Mouse (Mus musculus): Measurements from ENCODE around the gene Gm28374.

Gene Gm28374

DNA sequence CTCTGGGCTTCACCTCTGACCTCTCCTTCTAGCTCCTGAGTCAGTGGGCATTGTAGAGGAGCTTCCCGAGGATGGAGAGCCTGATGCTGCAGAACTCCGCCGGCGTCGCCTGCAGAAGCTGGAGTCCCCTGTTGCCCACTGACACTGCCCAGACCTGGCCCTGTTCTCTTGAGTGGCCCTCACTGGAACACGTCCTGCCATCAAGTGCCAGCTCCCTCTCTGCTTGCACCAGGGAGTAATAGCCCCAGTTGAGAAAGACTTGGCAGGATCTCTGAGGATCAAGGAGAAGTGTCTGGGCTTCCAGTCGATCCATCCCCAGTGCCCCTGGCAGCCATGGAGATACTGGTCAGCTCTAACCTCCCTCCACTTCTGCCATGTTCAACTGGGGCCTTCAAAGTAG lies 29.5 kb downstream of the Gm28374 start:
- DNase-seq = no peak

DNA sequence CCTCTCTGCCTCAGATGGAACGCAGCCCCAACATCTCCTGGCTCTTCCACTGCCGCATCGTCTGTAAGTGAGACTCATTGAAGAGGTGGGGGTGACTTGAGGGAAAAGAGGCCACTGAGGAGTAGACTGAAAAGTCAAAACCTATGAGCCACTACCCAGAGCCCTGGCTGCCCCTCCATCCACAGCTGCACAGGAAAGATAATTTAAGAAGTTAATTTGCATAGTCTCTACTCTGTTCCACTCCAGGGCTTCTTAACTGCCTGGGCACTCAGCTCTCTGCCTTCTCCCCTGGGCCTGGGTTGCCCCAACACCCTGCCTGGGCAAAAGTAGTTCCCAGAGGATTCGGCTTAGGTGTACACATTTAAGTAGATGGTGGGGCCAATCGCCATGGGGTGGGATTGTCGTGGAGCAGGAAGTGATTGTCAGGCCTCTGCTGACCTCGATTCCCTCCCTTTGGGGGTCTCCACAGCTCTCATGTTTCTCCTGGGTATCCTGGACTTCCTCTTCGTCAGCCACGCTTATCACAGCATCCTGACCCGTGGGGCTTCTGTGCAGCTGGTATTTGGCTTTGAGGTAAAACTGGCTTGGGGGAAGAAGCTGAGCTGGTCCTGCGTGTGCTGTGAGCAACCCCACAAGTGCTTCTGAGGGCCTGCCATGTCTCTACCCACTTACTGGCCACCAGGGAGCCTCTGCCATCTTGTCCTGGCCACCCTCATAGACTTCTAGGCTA lies 33.2 kb downstream of the Gm28374 start:
- DNase-seq = no peak

- DNase-seq = no peak
These were observed 34.2 kb downstream of the Gm28374 start for GRCm38 (mm10) chr19:6047899-6048166.

DNA sequence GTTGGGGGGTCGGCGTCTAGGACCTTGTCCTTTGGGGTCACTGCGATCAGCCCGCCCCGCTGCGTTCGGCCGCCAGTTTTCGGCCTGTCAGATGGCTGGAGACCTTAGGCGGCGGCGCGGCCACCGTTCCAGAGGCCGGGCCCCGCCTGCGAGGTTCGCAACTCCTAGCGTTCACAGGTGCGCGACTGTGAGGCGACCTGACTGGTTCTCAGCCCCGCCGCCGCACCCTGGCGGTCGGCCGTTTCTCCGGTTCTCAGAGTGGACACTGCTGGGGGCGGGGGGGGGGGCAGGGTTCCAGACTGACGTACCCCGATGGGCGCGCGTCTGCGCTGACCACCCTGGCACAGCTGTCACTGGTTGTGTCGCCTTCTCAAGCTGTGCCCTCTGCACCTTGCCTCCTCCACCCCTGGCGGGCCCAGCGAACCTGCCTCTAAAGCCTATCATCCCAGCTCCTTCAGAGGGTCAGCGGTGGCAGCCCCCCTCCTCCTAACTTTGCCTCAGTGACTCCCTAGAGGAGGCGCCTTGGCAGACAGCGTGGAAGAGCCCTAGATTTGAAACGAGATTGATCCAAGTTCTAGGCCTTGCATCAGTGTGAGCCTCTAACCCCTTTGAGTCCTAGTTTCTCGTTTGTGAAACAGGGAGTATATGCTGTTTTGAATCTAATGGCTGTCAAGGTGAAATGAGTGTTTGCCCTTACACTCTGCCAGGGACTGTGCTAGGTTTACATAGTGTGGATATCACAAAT lies 34.7 kb downstream of the Gm28374 start:
- no peak for DNase-seq

GRCm38 (mm10) chr19:6046294-6047153 lies 35.5 kb downstream of the Gm28374 start, which contains the start of gene Syvn1:
Gene Syvn1 (plus strand): TSS chr19:6046576.
- peak; percentile 95 for DNase-seq

GRCm38 (mm10) chr19:6045366-6046293 lies 36.4 kb downstream of the Gm28374 start:
- no peak for DNase-seq

DNA sequence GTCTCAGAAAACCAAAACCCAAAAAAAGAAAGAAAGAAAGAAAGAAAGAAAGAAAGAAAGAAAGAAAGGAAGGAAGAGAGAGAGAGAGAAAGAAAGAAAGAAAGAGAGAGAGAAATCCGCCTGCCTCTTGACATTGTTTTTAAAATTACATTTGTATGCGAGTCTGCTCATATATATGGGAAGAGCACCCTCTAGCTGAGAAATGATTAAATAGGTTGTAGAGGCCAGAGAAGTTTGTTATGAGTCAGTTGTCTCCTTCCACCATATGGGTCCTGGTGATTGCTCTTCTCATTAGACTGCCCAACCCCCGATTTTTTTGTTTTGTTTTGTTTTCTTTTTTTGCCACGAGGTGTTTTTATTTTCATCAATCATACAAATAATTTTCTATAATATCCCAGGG lies 38.0 kb downstream of the Gm28374 start:
- peak; percentile 39 for DNase-seq

DNA sequence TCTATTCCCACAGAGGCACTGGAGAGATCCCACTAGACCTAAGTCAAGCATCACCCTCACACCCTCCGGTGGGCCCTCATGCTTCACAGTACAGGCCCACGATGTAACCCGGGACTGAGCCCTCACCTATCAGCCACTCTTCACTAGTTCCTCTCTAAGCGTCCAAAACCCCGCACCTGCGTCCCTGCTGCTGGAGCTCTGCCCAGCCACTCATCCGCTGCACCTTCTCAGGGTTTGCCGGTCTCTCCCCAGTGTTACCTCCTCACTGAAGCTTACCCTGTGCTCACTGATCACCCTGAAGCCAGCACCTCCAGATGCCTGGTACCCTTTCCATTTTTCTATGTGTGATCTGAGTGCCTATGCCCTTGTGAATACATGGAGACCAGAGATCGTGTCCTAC lies 39.8 kb downstream of the Gm28374 start:
- DNase-seq = no peak

DNA sequence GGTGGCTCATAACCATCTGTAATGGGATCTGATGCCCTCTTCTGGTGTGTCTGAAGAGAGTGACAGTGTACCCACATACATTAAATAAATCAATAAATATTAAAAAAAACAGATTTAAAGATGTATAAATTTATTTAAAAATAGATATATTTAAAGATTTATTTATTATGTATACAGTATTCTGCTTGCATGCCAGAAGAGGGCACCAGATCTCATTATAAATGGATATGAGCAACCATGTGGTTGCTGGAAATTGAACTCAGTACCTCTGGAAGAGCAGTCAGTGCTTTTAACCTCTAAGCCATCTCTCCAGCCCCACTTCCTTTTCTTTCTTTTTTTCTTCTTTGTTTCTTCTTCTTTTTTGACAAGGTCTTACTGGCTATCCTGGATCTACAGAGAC lies 42.1 kb downstream of the Gm28374 start:
- DNase-seq = no peak

- DNase-seq = no peak
These were observed 43.7 kb downstream of the Gm28374 start for GRCm38 (mm10) chr19:6038326-6038725.

DNA sequence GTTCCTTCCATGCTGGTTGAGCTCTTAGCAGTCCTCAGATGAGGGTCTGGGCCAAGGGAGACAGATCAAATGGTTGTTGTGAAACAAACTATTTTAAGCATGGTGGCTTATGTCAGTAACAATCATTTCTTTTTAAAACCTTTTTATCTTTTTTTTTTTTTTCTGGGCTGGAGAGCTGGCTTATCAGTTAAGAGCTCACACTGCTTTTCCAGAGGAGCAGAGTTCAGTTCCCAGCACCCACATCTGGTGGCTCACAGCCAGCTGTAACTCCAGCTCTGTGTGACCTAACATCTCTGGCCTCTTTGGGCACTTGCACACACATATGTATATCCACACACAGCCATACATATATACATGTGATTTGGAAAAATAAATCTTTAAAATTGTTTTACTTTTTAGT lies 44.4 kb downstream of the Gm28374 start:
- no peak for DNase-seq

DNA sequence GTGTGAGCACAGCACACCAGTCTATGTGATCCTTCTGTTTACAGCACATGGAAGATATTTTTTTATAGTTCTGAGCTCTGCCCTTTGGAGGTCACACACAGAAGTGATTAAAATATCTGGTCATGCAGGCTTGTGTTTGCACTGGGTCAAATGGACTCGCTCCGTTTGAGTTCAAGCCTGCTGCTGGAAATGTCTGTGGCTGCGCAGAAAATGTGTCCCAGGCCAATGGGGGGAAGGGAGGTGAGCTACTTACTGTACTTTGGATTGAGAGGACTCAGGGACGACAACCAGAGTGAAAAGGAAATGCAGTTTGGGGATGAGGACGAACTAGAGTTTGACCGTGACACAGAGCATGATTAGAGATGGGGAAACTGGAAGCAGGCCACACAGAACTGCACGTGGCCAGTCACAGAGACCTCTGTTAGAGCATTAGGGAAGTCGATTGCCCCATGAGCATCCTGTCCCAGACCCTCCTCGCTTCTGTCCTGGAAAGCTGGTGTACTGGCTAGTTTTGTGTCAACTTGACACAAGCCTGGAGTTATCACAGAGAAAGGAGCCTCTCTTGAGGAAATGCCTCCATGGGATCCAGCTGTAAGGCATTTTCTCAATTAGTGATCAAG lies 46.0 kb downstream of the Gm28374 start:
- no peak for DNase-seq

DNA sequence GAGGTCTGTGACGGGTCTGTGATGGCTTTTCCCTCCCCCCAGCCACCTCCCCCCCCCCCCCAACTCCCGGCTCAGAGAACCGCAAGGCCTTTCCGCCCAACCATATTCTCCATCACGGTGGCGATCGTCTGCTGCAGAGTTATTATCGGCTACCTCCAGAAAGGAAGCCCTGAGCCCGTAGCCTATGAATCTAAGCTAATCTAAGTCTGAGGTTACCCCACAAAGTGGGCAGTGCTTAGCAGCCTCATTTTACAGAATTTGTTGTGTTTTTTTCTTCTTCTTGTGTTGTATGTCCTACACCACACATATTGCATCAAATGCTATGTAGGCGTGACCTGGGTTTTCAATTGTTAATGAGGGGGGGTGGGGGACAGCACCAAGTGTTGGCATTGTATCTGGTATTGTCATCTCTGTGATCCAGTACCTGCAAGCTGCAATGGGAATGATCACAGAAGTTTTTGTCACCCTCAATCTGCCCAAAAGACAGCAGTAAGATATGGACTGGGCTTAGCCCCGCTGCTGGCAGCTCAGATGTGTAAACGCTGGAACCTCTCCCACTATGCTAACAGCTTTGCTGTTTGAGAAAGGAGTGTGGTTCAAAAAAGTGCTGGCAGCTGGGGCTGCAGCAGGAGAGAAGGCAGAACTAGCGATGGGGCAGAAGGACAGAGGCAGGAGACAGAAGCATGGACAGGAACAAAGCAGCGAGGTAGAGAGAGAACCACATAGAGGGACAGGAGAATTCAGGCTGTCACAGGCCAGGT lies 51.4 kb downstream of the Gm28374 start:
- no peak for DNase-seq

GRCm38 (mm10) chr19:6029426-6029825 lies 52.6 kb downstream of the Gm28374 start:
- DNase-seq = no peak

DNA sequence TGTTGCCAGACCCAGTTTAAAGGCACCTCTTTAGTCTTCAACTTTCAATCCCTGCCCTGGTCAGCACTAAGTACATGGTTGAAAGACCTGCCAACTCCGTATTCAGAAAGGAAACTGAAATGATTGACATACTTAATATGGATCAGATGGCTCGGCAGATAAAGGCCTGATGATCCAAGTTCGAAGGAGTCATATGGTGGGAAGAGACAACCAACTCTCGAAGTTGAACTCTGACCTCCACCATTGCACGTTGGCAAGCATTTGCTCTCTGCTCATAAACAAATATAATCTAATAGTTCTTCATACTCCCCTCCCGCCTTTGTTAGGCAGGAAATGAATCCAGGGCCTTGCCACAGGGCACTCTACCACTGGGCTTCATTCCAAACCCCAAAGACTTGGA lies 53.1 kb downstream of the Gm28374 start:
- no peak for DNase-seq

All from embryo, embryonic 11 days (tissue).